Mouse (Mus musculus) fat pad, adult 2 months (tissue): ENCODE measurements at regions not wholly inside any gene's neighbourhood (a gene's known extent, or its start where the extent isn't known, plus 50 kb on each side); places are given as distances from the start of the nearest gene placed in this dataset.

Experiments used
- DNase-seq: peaks from one replicate; pipeline ENCODE4 v3.0.0-alpha.2; 2011; ENCODE audit warnings: low read depth, low spot score; ENCODE audit errors: extremely low read depth

DNA sequence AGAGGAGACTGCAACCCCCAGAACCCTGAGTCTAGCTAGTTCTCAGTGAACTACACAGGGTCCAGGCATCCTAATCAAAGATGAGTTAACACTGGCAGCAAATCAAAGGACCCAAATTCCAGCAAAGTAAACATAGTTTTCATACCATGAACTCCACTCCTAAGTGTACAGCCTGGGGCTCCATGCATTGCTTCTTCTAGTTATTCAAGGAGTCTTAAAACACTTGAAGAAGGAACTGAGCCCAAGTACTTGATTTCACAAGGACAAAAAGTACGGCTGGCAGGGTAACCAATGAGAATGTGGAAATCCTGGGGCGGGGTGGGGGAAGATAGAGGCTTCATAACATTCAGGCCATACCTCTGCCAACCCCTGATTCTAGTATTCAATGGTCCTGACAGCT is 297.0 kb upstream of the Tle4 start:
- DNase-seq, result no peak

DNA sequence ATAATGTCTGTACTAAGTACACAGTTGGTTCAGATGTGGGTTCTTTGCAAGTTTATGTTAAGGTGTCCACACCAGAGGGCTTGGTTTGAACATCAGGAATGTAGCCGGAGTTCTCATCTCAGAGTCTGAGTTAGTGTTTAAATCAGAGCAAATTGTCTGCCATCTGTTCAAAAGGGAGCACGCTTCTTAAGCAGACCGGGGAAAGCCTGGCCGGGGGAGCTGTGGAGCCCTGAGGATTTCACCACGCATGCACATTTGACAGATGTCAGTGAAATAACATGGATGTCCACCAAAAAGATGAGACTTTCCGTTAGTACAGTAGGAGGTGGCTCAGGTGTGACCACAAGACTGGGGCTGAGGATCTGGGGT is 294.5 kb upstream of the Tle4 start:
- no peak for DNase-seq

DNA sequence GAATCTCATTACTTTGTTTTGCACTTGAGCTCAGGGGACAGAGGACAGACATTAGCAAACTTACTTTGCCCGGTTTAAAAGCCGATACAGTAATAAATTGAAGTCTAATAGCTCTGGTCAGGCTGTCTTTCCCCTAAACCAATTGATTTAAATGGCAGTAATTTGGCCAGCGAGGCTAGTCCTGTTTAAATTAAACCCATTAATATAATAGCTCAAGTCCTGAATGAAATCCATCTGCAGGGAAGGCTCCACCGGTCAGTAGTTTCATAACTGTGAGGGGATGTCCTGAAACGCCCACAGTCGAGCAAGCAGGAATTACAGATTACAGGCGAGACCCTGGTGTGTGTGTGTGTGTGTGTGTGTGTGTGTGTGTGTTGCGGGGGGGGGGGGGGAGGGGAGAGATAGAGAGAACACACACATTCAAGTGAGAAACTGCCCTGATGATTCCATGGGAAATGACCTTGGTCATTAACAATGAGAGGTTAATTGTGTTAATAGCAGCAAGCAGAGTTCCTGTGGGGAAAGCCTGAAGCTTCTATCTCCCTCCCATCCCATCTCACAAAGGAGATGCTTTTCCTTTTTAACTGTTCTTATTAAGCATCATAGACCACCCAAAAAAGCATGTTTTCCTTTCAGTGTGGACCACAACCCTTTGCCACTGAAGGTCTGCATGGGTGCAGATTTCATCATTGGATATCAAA is 294.0 kb upstream of the Tle4 start:
- DNase-seq, result no peak

DNA sequence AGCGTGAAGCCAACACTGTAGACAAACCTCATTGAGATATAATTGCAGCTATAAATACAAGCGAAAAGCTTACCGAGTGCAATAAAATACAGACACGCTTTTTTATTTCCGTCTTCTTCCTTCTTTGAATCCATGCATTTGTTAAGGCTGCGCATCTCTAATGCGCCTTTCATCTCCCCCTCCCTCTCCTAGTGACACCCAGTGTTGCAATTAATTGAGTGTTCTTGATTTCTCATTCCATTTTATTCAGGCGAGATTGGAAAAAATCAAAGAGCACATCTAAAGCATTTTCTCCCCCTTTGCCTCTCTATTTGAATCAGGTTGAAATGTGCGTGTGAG is 293.2 kb upstream of the Tle4 start:
- DNase-seq, result no peak

DNA sequence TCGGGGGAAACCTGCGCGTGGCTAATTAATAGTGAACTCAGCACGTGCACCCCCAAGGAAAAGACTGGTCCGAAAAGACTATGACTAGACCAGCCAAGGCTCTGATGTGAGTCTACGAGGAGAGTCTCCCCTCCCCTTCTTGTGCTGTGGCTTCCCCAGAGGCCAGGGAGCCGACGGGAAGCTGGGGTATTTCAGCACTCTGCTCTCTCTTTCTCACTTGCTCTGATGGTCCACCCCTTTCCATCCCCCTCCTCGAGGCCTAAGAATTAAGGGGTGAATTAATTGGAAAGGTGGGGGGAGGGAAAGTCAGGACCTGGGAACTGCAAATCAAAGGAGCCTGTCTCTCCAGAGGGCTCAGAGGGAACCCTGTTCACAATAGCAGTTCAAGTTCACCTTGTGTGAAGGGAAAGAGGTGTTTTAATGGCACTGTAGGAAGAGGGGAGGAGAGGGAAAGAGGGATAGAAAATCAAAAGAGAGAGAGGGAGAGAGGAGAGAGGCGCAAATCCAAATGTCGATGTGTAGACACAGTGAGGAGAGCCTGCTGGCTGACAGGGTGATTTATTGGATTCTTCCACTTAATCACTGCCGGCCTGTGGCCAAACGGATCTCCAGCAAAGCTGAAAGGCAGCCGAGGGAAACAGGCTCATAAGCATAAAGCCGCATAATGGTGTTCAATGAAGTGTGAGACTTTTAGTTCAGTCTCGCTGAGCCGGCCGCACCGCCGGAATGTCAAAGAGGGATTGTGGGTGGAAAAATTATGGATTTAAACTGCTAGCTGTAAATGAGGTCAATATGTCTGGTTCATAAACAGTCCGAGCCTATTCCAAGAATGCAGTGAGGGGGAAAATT is 292.6 kb upstream of the Tle4 start:
- no peak for DNase-seq

DNA sequence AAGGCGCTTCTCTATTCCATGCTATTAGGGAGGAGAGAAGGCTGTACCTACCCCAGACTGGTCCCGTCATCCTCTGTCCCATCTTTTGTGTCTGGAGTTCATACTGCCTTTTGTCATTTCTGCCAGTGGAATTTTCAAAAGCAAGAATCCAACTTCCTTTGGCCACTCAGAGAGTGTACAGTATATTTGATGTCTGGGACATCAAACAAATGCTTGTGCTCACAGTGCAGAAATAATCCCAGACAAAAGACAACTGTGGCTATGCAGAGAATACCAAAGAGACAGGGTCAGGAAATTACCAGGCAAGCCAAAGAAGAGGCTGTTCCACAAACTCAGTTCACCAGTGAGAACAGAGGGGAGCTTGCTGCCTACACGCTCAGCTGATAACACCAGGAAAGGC is 291.9 kb upstream of the Tle4 start:
- no peak for DNase-seq

DNA sequence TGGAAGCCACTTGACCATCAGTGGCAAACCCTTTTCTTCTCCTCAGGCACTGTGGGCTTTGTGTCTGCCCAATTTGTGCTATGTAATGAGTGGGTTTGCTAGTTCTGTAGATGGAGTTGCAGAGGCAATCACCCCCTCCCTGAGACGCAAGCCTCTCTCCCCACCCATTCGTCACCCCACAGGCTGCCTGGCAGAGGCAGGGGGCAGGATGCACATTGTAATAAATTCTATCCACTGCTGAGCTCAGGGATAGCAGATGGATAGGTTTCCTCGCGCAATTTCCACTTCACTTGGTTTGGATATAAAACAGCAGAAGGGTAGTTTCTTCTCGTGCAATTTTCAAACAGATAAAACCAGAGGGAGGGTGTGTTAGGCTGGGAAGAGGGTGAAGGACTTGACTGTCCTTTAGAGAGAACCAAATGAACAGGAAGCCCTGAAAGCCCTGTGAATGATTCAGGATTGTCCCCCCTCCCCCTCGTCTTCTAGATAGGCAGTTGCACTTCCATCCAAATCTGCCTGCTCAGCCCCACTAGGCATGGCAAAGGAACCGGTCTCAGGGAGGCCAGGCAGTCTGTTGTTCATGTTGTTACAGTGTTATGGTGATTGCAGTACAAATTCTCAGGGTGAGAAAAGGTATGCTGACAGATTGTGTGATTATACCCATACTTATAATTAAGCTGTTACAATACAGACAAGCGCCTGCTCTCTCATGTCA is 286.0 kb upstream of the Tle4 start:
- no peak for DNase-seq

DNA sequence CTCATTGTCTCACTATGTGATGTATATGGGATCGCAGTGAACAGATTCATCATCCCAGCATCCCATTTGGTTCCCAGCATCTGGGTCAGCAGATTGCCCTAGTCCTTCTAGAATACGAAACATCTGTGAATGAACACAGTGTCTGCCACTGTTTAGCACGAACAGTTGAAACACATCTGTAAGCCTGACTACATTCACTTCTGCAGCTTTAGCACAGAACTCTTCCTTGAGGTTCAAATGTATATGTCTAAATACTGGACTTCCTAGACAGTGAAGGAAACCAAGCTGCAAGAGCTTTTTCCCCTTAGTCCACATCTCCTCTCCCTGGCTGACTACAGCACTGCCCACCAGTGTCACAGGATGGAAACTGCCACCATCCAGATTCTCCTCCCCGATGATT is 283.0 kb upstream of the Tle4 start:
- DNase-seq, result no peak

DNA sequence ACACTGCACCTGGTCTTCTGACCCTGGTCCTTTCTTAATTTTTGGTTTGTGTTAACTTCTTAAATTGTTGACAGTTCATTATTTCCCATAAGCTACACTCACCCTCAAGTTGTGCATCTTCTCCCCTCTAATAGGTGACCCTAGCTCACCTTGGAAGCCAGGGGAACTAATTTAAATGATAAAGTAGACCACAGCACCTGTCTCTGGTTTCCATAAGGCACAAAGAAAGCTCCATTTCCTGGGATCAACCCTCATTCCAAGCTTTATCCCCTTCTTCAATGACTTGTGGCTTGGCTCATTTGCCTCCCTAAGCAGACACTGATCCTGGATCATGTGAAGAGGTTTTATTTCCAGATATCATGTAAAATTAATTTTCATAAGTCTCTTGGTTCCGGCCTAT is 276.1 kb upstream of the Tle4 start:
- no peak for DNase-seq

DNA sequence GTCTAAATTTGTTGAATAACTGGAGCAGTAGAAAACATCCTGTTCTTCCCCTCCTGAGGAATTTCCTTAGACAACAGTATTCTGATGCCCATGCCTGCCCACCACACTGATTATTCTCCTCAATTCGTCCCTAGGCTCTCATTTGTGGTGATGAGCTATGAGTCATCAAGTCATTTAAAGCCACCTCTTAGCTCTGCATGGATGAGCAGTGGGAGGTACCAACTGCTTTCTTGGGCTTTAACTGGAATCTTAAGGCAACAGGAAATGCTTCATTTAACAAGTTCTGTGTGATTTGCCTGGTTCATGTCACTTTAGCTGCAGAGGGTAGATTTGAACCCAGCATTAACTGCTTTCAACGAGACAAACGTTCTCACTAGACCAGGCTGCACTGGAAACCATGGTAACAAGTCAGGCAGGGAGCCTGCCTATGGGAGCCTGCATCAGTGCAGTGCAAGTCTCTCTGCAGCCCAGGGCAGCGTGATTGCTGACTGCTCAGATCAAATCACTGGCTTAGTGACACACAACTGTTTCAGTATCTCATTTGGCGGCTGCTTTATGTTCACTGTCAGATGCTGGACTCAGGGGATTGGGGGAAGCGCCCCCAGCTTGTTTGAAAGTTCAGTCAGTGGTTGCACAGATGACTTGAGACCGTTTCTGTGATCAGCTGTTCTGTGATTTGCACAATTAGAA is 273.5 kb upstream of the Tle4 start:
- DNase-seq, result no peak

DNA sequence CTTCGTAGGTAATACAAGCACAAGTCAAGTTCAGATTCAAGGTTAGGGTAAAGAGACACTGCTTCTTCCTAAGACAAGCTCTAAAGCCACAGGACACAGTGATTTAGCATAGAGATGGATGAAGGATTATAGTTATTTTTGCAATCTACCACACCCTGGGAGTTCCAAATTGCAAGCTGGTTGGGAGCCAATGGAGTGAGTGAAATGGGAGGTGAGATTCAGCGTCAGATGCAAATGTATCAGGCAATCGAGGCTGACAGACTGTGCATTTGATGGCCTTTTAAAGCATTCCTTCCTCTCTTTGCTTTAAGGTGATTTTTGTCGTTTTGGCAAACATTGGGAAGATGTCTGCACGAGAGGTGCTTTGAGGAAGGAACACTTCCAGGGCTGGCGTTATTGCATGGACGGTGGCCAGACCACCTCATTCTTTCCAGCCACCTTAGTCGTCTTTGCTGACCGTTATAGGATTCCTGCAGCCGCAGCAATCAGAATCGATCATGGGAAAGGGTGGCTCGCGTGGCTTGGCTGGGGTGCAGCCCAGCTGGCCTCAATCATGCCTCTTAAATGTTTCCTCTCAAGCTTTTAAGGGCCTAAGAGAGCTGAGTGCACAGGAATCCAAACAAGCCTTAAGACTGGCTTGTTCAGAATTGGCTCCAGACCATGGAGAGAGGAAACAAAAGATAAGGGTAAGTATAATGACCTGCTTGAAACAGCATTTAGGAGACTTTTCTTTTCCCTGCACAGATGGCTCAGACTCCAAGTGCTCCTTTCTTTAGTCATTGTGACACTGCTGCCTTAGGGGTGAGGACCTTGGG is 265.0 kb upstream of the Tle4 start:
- DNase-seq, result no peak

DNA sequence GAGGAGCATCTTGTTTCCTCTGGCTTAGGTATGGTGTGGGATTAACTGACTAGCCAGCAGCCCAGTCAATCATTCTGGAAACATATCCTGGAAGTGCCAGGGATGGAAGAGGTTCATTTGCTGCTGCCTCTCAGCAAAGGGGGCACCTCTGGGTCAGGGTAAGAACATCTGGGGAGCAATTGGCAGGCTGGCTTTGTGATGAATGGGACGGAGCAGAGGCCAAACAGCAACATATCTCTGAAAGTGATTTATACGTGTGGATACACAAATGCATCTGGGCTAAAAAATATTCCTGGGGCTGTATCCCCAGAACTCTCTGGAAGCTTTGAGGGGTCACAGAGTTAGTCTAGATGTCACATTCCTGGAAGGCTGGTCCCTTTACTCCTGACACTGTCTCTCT is 257.2 kb upstream of the Tle4 start:
- DNase-seq, result no peak

DNA sequence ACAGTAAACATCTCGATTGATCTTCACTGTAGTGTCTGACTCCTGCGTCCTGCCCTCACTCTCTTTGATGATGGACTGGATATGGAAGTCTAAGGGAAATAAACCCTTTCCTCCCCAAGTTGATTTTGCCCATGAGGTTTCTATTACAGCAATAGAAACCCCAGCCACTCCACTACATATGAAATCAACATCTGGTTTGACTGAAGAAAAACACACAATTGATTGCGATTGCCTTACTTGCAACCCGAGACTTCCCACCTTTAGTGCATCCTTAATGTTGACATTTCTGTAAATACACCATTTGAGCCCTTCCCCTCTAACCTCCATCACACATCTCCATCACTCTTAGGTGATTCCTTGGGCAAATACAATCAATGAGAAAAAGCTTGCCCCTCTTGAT is 255.6 kb upstream of the Tle4 start:
- no peak for DNase-seq

DNA sequence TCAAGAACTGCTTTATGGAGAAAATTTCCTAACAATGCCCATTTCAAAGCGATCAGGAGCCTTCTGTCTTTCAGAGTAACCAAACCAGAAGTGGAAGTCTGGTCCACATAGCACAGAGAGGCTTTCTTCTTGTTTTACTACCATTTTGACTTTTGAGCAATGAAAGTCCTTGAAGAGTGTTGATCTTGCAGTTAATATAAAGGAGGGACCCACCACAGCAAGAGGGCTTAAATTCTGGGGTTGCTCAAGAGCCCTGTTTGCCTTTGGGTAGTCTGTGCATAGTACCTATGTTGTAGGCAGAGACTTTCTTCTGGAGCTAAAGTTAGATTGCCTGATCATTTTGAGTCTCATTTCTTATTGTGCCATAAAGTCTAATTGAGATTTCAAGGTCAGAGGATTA is 251.7 kb upstream of the Tle4 start:
- no peak for DNase-seq

DNA sequence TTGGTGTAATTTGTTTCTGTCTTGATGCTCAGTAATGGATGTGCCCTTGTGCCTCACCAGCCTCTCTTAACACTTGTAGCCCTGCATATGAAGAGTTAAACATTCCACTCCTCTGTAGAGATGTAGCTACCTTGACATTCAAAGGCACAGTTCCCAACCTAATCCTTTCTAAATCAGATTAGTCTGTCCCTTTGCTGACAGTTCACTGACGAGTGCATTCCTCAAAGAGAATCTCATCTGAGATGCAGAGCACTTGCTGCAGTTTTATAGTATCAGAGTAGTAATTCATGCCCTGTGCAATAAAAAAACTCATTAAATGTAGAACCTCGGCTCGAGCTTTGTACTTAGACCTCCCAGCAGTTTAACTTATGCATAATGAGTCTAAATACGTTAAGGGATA is 249.3 kb upstream of the Tle4 start:
- DNase-seq, result no peak

DNA sequence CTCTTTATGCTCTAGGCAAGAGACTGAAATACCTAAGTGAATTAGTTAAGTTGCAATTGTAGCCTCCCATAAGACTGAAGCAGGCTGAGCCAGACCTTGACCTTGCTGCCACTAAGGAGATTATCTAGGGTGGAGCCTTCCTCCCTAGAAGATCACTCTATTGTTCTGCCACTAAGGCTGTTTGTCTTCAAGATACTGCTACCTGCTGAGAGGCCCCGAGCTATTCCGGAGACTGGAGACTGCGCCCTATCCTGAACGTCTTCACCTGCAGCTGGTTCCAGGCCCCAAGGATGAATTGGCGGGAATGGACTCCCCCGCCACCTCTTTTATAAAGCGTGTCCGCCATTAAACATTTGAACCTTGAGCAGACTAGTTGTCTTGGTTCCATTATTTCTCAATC is 237.8 kb upstream of the Tle4 start:
- no peak for DNase-seq

DNA sequence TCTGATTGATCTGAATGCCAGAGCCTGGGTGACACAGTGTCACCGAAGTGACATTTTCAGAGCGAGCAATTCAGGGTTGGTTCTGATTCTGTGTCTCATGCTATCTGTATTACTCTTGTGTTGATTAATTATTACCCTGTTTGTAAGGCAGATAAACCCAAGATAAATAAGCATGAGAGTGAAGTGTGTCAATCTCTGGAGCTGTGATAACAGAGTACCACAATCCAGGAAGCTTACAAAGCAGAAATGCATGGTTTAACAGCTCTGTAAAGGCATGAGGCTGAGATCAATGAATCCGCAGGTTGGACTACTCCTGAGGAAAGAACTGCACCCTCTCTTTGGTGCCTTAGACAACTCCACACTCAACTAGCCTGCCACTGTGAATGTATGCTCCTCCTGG is 218.5 kb upstream of the Tle4 start:
- no peak for DNase-seq

DNA sequence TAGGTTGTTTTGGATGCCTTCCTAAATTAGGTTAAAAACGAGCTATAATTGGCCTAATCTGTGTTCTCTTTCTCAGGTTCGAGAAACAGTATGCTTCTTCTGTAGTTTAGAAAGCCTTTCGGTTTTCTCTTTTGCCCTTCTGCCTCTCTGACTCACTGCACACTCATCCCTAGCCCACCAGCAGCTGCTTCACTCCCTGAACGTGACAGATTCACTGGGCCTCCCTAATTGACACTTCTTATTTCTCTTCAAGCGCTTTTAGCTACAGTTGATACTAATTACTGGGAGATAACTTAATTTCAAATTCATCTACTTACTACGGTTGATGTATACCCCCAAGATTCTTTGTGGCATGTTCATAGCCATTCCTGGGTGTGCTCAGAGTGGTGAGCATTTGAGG is 208.9 kb upstream of the Tle4 start:
- no peak for DNase-seq

DNA sequence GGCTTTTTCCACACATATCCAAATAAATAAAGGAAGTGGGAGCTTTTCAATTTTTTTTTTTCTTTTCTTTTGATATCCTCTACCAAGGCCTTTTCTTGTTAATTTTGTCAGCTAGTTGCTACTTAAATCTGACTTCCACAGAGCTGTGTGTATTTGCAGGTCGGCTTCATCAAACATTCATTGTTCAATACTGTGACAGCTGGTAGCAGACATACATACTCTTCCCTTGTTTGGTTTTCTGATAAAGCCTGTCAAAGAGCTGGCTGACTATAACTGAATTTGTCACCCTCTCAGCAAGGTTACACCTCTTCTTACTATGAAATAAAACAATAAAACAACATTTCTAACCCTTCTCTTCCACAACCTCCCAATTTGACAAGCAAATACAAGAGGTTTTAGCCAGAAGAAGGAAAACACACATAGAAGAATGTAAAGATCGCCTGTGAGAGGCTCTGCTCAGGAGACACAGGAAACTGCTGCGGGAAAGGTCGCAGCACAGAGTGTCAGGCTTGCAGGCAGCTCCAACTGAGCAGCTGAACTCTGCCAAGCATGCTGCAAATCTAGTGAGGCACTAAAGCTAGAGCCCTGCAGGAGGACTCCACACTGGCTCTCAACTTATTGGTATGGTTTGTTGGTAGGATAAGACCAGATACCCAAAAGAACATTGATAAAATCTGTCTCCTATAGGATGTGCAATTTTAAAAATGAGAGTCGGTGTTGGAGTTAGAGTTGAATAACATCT is 205.2 kb upstream of the Tle4 start:
- DNase-seq, result no peak

DNA sequence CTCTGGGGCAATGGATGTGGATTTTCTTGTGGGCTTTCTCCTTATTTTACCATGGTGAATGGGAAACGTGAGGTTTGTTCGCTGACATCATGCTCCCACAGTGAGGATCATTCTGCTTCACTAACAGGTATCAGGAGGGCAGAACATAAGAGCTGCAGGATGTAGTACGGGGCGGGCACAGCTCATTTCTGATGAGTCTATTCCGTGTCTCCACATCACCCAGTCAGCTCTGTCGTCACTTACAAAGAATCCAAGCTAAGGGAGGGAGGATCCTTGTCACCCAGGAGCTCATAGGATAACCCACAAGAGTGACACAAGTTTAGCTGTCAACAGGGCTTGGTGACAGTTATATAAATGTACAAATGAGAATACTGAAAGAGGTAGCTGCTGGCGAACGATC is 203.8 kb upstream of the Tle4 start:
- DNase-seq, result no peak
